Mouse (Mus musculus) layer of hippocampus, postnatal 14 days (tissue): ENCODE measurements around the gene Rxrb. TPM values are rescaled to one million over a fixed set of nuclear protein-coding genes. Genes with fewer than 3 reads are reported as not detected.

Experiments
- DNase-seq, 2 experiments: peaks; one replicate each; pipeline ENCODE4 v3.0.0; 2021 to 2022; ENCODE audit warnings: low spot score in 2 of 2, mixed read lengths in 1 of 2
- total RNA-seq, 2 experiments: library from RNA; stranded (reverse); gene quantifications; 2 replicates each; pipeline ENCODE4 v1.2.3; 2021

The Rxrb gene
- total RNA-seq, 2 experiments from 2014 or later: 70.9 to 72.1 TPM

DNA sequence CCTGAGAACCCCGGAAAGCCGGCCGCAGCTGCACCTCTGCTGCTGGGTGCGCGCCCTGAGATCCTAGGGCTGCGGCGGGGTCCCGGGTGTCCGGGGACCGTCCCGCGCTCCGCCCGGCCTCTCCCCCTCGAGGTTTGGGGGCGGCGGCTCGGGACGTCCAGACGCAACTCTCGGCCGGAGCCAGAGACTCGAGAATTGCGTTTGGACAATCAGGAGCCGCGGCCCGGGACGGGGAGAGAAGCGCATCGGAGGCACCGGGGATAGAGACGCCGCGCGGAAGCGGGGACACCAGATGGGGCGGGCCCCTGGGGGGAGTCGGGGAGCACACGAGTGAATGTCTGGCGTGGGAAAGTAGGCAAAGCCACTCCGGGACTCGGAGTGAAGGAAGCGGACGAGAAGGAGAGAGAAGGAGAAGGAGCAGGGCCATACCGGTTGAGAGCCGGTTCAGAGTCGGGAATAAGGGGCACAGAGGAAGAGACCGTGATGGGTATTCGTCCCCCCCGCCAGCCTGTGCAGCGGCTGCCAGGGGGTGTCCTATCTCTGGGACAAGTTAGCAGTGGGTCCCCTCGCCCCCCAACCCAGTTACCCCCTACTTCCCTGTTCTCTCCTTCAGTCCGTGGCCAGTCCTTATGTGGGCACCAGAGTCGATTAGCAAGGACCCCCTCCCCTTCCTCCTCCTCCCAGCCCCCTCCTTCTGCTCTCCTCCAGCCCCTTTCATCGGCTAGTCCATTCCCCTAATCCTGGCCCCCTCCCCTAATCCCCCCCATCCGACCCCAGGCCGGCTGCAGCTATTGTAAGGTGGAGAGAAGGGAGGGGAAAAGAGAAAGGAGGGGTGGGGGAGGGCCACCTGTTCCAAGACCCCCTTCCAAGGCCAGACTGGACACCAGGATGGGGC lies 6.5 kb upstream of the Rxrb start:
- no peak for DNase-seq

DNA sequence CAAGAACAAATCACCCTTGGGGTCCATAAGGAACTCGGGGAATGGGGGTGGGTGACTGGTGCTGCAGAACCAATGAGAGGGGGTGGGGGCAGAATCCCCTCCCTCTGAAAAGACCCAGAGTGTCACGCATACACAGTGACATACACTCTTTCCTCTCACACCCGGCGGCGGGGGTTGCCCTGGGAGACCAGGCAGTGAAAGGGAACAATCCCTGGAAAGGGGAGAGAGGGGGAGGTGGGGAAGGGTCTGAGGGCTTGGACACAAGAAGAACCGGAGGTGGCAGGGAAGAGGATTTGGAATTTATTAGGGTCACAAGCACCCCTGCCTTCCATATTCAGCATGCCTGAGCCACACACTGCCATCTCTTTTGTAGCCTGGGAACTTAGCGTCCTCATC lies 5.9 kb upstream of the Rxrb start:
- DNase-seq: peak in 1 of 2 experiments; percentile 31

GRCm38 (mm10) chr17:34026221-34026620 lies 5.4 kb upstream of the Rxrb start:
- DNase-seq: no peak

DNA sequence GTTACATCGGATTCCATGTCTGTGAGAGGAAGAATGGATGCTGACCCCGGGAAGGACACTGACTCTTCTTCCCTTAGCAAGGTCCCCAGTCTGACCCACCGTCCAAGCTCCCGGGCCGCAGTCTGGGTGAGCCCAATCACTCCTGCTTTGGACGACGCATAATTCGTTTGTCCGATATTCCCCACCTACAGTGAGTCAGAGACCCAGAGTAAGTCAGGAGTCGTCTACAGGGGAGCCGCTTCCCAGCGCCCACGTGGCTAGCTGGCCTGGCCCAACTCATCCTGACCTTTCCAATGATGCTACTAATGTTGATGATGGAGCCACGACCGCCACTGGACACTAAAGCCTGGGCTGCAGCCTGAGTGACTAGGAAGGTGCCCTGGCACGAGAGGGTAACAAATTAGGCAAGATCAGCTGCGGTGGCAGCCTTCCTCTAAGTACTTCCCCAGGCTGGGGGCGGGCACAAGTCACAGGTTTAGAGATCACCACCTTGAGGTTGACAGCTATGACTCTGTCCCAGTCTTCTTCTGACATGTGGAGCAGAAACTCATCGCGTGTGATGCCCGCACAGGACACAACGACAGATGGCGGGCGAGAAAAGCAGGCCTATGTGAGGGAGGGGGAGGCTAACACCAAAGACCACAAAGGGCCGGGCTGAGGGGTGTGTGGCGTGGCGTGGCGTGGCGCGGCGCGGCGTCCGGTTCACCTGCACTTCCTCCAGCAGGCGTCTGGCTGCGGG lies 4.5 kb upstream of the Rxrb start:
- DNase-seq: peak in 1 of 2 experiments; percentile 36

DNA sequence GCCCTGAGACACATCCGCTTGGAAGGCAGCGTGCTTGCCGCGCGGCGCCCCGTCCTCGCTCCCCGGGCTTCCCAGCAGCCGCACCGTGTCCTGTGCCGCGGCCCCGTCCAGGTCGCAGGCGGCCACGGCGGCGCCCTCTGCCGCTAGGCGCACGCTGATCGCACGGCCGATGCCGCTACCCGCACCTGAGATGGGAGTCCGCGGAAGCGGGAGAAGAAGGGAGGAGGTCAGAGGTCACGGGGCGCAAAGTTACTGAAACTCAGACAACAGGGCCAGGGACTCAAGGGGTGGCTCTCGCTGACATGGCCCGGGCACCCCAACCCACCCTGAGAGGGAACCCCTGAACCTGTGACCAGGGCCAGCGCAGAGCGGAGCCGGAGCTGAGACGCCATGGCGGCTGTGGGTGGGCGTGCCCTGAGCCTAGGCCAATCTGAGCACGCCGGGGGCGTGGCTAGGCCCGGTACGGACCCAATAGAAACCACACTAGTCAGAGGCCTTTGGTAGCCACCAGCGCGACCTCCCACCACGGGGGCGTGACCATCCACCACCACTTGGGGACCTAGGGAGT lies 3.9 kb upstream of the Rxrb start, which contains the start of gene H2-Ke6:
Gene H2-Ke6, minus strand, starts transcription at position 405 of the 568 bp plus-strand sequence.
- DNase-seq: peak; percentile 93 to 94

- DNase-seq: peak in 1 of 2 experiments; percentile 17
Observed at GRCm38 (mm10) chr17:34028501-34029149, 3.0 kb upstream of the Rxrb start.

- DNase-seq: no peak
Observed at GRCm38 (mm10) chr17:34029150-34029889, 2.3 kb upstream of the Rxrb start.

GRCm38 (mm10) chr17:34029890-34030595 lies 1.6 kb upstream of the Rxrb start:
- peak in 1 of 2 experiments; percentile 18 for DNase-seq

DNA sequence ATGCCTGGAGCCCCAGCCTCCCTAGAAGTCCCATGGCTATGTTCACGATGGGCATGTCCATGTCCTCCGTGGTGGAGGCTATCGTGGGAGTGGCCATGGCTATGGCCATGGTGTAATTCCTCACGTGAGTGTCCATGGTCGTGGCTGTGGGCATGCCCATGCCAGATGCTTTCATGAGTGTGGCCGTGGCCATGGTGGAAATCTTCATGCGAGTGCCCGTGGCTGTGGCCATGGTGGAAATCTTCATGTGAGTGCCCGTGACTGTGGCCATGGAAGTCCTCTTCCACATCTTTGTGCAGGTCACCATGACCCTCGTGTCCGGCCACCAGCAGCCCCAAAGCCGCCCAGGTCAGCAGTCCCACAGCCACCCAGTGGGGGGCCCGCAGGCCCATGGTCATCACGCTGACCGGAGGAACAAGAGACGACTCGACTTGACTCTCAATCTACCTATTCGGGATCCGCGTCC lies 718 bp upstream of the Rxrb start:
- no peak for DNase-seq

DNA sequence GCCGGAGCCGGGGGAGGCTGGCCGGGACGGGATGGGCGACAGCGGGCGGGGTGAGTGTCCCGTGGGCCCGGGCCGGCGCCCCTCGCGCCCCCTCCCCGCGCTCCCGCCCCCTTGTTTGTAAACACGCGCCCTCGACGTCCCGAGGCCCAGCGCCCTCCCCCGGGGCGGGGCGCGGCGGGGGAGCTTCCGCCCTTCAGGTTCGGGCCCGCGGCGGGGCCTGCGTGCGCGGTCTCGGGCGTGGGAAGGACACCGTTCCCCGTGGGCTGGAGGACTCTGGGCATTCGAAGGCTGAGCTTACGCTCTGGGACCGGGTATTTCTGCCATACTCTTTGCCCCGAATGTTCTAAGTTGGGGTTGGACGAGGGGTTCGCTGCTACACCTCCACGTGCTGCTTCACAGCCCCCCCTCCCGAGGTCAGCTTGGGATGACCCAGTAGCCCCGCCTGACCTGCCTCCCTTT lies 591 bp downstream of the Rxrb start:
- DNase-seq: no peak

GRCm38 (mm10) chr17:34032806-34033205 lies 1.2 kb downstream of the Rxrb start:
- DNase-seq: peak in 1 of 2 experiments; percentile 25

DNA sequence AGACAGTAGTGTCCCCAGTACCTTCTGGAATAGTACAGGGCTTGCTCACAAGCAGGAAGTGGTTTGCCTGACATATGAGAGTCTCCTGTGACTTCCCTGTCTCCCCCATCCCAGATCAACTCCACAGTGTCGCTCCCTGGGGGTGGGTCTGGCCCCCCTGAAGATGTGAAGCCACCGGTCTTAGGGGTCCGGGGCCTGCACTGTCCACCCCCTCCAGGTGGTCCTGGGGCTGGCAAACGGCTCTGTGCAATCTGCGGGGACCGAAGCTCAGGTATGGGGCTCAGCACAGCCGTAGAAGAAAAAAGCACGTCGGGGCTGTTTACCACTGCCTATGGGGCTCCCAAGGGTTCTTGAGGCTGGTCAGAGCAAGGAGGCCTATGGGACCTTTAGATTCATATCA lies 1.8 kb downstream of the Rxrb start:
- peak in 1 of 2 experiments; percentile 8 for DNase-seq

GRCm38 (mm10) chr17:34034064-34034463 lies 2.5 kb downstream of the Rxrb start:
- DNase-seq: peak in 1 of 2 experiments; percentile 67

GRCm38 (mm10) chr17:34035517-34035916 lies 3.9 kb downstream of the Rxrb start:
- no peak for DNase-seq

GRCm38 (mm10) chr17:34036647-34037046 lies 5.0 kb downstream of the Rxrb start:
- no peak for DNase-seq

DNA sequence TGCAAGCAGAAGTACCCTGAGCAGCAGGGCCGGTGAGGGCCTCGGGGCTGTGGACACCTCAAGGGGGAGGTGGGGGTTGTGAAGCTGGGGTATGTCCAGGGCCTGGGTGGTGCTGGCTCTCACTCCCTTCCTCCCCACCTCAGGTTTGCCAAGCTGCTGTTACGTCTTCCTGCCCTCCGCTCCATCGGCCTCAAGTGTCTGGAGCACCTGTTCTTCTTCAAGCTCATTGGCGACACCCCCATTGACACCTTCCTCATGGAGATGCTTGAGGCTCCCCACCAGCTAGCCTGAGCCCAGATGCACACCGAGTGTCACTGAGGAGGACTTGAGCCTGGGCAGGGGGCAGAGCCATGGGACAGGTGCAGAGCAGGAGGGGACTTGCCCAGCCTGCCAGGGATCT lies 5.6 kb downstream of the Rxrb start:
- no peak for DNase-seq

DNA sequence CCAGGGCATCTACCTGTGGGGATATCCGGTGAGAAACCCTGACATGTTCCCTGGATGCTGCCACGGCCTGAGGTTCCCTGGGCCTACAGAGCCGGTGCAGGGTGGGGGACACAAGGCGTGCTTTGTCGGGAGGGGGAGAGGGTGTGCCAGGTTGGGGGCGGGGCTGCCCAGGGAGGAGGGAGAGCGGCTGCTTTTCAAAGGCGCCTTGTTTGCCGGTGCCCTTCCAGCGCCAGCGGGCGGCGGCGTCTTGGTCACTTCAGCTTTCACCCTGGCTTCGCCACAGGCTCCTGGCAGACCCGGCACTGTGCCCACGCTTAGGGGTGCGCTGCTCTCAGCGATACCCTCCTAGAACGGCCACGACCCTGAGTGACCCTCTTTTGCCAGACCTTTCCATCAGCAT lies 6.8 kb downstream of the Rxrb start:
- peak in 1 of 2 experiments; percentile 73 for DNase-seq

DNA sequence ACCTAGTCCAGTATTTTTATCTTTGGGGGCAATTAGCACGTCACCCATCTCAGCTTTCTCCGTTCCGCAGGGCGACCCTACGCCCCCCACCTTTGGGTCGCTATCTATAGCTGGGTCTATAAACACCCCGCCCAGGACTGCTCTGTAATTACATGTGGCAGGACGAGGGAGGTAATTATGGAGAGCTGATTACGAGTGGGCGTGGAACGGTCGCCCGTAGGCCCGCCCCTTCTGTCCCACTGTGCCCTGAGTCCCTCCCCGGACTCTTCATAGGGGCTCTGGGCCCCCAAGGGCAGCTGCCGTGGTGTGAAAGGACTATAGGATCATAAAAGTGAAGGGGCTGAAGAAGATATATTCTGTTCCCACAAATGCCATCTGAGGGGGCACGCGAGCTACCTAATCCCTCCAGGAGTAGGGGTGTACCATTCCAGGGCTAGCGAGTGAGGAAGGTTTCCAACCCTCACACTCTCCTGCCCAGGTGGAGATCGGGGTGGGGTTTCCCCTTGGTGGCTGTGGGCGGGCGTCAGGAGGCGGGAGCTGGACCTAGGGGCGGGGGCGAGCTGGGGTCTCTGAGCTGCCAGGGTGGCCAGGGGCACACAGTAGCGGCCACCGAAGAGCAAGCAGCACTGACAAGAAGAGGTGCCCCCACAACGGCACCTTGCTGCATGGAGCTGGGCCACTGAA lies 7.4 kb downstream of the Rxrb start, which contains the start of gene Col11a2:
Gene Col11a2, plus strand, starts transcription at position 560 of the 684 bp plus-strand sequence.
- DNase-seq: peak in 1 of 2 experiments; percentile 31
